Mouse (Mus musculus) frontal cortex, postnatal 10 days (tissue): ENCODE data around the gene Lipt2.
A peak's percentile ranks its signal among the peaks of the same experiment; 100 is the strongest.

Experiments
- DNase-seq, 2 experiments: peaks; one replicate each; pipeline ENCODE4 v3.0.0; 2022; ENCODE audit warnings: low spot score in 2 of 2, mixed read lengths in 1 of 2

Lipt2 gene

DNA sequence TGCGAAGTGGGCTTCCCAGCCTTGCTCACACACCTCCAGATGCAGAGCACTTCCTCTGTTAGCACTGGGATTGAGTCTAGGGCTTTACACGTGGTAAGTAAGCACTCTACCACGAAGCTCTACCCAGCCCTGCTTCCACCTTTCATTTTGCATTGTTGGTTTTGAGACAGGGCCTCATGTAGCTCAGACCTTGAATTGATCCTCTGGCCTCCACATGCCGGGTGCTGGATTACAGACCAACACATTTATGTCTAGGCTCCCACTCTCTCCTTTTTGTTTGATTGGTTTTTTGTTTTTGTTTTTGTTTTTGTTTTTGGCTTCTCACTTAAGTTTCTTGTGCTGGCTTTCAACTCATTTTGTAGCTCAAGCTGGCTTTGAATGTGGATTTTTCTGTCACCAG, 11.7 kb downstream of the Lipt2 start:
- no peak for DNase-seq

GRCm38 (mm10) chr7:100176269-100176668, 17.2 kb downstream of the Lipt2 start, which contains the start of gene Kcne3:
Gene Kcne3 (plus strand): TSS chr7:100176502.
- no peak for DNase-seq

- DNase-seq = peak; percentile 15 to 20
These were observed 19.2 kb downstream of the Lipt2 start for GRCm38 (mm10) chr7:100178016-100178890.

- no peak for DNase-seq
These were observed 19.8 kb downstream of the Lipt2 start for GRCm38 (mm10) chr7:100178891-100179233.

GRCm38 (mm10) chr7:100179394-100179793, 20.3 kb downstream of the Lipt2 start:
- no peak for DNase-seq

DNA sequence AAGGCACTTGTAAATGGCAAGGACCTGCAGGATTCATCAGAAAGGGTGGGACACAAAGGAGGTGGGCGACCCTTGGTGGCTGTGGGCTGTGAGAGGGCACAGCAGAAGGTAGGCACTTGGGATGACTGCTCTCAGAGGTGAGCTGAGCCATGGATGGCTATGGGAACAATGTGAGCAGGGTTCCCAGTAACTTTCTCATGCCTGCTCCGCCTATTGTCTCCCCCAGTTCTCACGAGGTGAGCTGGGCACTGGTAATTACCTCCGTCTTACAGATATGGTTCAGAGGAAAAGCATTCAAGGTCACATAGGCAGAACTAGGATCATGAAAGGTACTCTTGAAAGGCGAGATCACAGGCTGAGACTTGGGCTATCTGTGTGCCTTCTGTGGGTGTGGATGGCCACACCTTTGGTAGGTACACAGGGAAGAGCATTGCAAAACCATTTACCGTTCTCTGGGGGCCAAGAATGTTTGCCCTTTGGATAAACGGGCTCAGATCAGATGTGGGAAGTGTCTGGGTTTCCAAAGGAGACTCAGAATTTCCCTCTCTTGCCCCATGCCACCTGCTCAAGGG, 20.8 kb downstream of the Lipt2 start:
- no peak for DNase-seq

DNA sequence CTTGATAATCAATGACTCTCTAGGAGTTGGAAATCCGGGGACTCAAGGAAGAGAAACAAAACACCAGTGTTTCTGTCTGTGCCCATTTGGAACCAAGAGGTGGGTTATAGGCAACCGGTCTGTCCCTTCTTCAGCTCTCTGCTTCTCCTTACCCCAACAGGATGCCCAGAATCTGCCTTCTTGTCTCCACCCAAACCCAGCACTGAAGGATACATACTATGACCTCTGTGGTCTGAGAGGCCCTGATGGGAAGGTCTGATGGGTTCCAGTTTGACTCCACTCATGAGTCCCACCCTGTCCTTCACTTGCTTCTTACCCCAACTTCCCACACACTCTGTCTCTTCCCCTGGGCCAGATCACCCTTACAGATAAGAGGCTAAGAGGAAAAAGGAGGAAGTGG, 22.1 kb downstream of the Lipt2 start:
- DNase-seq = no peak

GRCm38 (mm10) chr7:100181614-100182013, 22.5 kb downstream of the Lipt2 start:
- DNase-seq = no peak

GRCm38 (mm10) chr7:100182388-100182787, 23.3 kb downstream of the Lipt2 start:
- no peak for DNase-seq

DNA sequence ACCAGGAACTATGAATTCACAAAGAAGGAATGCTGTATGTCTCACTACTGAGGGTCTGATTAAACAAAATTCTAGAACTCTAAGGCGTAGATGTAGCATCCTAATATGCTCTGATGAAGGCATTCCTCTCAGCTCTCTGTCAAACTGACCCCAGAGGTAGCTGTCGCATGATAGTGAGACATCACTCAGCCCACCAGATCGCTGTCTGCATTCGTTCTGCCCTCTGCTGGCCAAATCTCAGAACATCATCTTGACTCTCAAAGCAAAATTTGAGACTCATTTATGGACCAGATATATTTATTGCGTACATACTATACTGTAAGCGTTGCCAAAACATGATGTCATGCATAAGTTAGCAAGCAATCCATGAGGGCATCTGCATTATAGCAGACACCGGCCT, 28.5 kb downstream of the Lipt2 start:
- DNase-seq = peak in 1 of 2 experiments; percentile 37

DNA sequence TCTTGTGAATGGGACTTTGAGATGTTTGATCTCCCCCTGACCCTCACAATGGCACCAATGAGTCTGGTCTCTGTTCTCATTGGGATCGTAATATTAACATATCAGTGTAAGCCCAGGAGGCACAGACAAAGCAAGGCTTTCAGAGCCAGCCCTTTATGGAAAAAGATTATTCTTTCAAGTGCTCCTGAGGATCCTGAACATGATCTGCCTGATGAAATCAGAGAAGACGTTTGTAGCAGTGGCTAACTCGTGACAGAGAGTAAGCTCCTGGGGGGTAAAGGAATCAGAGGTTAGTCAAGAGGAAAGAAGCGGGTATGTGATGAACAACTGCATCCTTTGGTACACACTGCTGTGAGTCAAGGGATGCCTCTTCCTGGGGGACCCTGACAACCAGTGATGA, 31.1 kb downstream of the Lipt2 start:
- no peak for DNase-seq

GRCm38 (mm10) chr7:100190778-100191177, 31.7 kb downstream of the Lipt2 start:
- DNase-seq = peak in 1 of 2 experiments; percentile 37

GRCm38 (mm10) chr7:100201191-100201590, 42.1 kb downstream of the Lipt2 start:
- no peak for DNase-seq

GRCm38 (mm10) chr7:100203616-100204015, 44.5 kb downstream of the Lipt2 start:
- DNase-seq = no peak

DNA sequence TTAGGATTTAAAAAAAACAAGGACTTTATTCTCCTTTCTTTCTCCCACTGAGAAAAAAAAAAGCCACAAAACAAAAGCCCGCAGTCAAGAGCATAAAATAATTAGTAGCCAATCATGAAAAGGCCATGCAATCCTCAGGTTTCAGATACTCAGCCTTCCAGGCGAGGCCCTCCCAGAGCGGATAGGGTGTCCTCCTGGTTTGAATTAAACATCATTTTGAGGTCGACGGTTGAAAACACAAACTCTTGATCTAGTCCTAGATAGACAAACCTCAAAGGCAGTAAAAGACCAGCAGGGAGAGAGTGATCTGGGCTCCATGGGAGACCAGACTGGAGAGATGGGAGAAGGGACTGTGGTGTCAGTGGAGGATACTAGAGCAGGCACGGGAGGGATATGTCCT, 45.8 kb downstream of the Lipt2 start:
- no peak for DNase-seq

GRCm38 (mm10) chr7:100206144-100206543, 47.1 kb downstream of the Lipt2 start:
- DNase-seq = no peak

GRCm38 (mm10) chr7:100207886-100208285, 48.8 kb downstream of the Lipt2 start:
- DNase-seq = no peak
